Mouse (Mus musculus): ENCODE results near the gene Olfr724.
"Not testable (repeated sequence)": the region's sequence is repeated elsewhere in the genome, so short reads cannot be mapped to it uniquely, and the experiment has no call there.

The Olfr724 gene

DNA sequence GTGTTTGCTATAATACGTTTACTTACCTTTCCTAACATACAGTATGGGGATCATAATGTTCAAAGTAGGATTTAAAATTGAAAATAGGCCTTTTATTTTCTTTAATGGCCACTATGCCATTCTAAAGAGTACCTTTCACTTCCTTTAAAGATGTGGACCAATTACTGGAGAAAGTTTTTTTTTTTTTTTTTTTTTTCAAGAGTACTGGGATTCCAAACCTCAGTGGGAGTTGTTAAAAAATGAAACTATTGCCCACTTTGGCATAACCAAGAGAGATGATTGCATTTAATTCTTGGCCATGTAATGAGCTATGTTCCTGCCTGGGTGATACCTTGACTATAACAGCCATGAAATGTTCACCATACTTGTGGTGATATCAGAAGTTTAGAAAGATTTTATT lies at the start of gene Olfr724:
Gene Olfr724 (minus strand): TSS at position 101 of the 400 bp plus-strand sequence.
- not testable (repeated sequence) for DNase-seq (ENCODE audit: low spot score in 2 of 2)

DNA sequence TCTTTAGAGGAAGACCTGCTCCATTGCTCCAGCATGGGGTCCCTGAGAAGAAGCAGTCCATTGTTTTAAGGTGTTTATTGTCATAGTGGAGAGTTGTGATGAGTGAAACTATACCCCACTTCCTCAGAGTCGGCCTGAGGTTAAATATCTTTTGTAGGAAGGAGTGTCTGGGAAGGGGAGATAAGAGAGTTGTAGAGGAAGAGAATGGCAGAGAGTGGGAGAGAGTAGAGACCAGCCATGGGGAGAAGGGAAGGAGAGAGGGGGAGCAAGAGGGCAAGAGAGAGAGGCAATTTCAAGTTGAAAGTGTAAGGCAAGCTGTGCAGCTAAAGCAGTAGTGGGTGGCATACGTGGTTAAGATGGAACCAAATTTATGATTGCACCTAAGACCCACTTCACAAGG lies 7.2 kb downstream of the Olfr724 start:
- no peak for DNase-seq (ENCODE audit: low spot score in 2 of 2)

DNA sequence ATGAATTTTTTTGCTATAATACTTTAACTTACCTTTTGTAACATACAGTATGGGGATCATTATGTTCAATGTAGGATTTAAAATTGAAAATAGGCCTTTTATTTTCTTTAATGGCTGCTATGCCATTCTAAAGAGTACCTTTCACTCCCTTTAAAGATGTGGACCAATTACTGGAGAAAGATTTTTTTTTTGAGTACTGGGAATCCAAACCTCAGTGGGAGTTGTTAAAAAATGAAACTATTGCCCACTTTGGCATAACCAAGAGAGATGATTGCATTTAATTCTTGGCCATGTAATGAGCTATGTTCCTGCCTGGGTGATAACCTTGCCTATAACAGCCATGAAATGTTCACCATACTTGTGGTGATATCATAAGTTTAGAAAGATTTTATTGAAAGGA lies 31.4 kb downstream of the Olfr724 start, which contains the start of gene Olfr723:
Gene Olfr723 (minus strand): TSS at position 101 of the 400 bp plus-strand sequence.
- DNase-seq (ENCODE audit: low spot score in 2 of 2) = not testable (repeated sequence)

Data from thymus, postnatal 10 days (tissue).